Mouse (Mus musculus): ENCODE results near the gene Cep89. TPM values are rescaled to one million over a fixed set of nuclear protein-coding genes. Genes with fewer than 3 reads are reported as not detected.

Gene Cep89
- polyA plus RNA-seq, 1 experiment from 2014 or later = 52.3 TPM

- Histone ChIP-seq H3K4me3 (no peak overlapping the region), H3K27me3 (no peaks in the 10 kb centered on the region), H3K9me3 (replicated peaks) (no peaks in the 10 kb centered on the region), H3K4me2 (no peak overlapping the region), H3K36me3 (ENCODE audit: poor library complexity, severe bottlenecking) (no peaks in the 10 kb centered on the region), H3K9ac (no peak overlapping the region), H3K27ac (no peak overlapping the region), H3K4me1 (no peaks in the 10 kb centered on the region)
- 9% methylated on average over 14 of the region's 14 CpGs for WGBS
- no peak for ATAC-seq
Observed at GRCm38 (mm10) chr7:35371096-35371495, 25.7 kb upstream of the Cep89 start.

GRCm38 (mm10) chr7:35372483-35373017 is 24.3 kb upstream of the Cep89 start:
- Histone ChIP-seq H3K4me3 (no peak overlapping the region), H3K4me1 (no peaks in the 10 kb centered on the region), H3K27ac (no peak overlapping the region), H3K36me3 (ENCODE audit: poor library complexity, severe bottlenecking) (no peaks in the 10 kb centered on the region), H3K27me3 (no peaks in the 10 kb centered on the region), H3K4me2 (no peak overlapping the region), H3K9ac (no peak overlapping the region), H3K9me3 (replicated peaks) (no peaks in the 10 kb centered on the region)
- 94% methylated on average over 14 of the region's 14 CpGs for WGBS
- ATAC-seq = no peak

GRCm38 (mm10) chr7:35373146-35373989 is 23.5 kb upstream of the Cep89 start:
- Histone ChIP-seq H3K4me2 (no peak overlapping the region), H3K4me3 (no peak overlapping the region), H3K27ac (no peak overlapping the region), H3K4me1 (no peaks in the 10 kb centered on the region), H3K36me3 (ENCODE audit: poor library complexity, severe bottlenecking) (no peaks in the 10 kb centered on the region), H3K27me3 (no peaks in the 10 kb centered on the region), H3K9me3 (replicated peaks) (no peaks in the 10 kb centered on the region), H3K9ac (no peak overlapping the region)
- 67% methylated on average over 16 of the region's 16 CpGs for WGBS
- no peak for ATAC-seq

DNA sequence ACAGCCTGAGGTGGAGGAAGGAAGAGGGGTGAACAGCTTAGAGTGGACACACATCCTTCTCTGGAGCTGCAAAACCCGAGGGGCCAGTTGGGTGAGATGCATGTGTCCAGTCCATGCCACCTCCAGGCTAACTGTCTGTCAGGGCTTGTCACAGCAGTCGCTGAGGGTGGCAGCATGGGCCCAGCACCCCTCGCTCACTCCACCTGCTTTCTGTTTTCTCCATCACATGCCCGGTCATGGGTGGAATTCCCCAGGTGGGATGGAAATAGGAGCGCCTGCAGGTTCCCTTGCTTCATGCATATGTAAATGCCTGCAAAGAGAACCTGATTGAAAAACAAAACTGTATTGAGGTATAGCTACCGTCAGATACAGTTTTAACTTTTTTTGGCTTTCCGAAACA is 22.6 kb upstream of the Cep89 start:
- Histone ChIP-seq H3K36me3 (ENCODE audit: poor library complexity, severe bottlenecking) (no peaks in the 10 kb centered on the region), H3K27ac (no peak overlapping the region), H3K27me3 (no peaks in the 10 kb centered on the region), H3K4me3 (no peak overlapping the region), H3K4me2 (no peak overlapping the region), H3K9me3 (replicated peaks) (no peaks in the 10 kb centered on the region), H3K9ac (no peak overlapping the region), H3K4me1 (no peaks in the 10 kb centered on the region)
- 92% methylated on average over 7 of the region's 7 CpGs for WGBS
- ATAC-seq = no peak

DNA sequence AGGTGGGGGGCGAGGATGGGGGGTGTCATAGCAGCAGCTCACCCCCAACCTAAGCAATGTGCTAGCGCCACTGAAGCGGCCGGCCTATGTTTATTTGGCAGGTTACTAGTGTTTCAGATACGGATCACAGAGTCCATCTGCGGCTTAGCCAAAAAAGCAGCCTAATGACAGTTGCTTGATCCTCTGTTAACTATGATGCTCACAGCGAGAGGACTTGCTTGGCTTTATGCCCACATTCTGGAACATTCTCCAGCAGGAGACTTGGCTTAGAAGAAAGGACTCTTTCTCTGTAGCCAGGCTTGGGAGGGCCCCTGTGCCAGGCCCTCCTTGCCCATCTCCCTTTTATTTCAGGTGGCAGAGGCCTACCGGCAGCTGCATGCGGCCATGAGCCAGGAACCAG is 20.2 kb upstream of the Cep89 start:
- ATAC-seq = no peak
- Histone ChIP-seq H3K27me3 (no peaks in the 10 kb centered on the region), H3K4me1 (no peaks in the 10 kb centered on the region), H3K9me3 (replicated peaks) (no peaks in the 10 kb centered on the region), H3K9ac (0 out of 2 replicates have a peak overlapping the region, but pooled peaks have one; percentile 16), H3K36me3 (ENCODE audit: poor library complexity, severe bottlenecking) (no peaks in the 10 kb centered on the region), H3K4me3 (no peak overlapping the region), H3K4me2 (no peak overlapping the region), H3K27ac (no peak overlapping the region)
- 74% methylated on average over 9 of the region's 9 CpGs for WGBS

GRCm38 (mm10) chr7:35379492-35380119 is 17.2 kb upstream of the Cep89 start:
- H3K36me3 ChIP-seq (ENCODE audit: poor library complexity, severe bottlenecking) = no peaks in the 10 kb centered on the region
- no peak overlapping the region for H3K4me3 ChIP-seq
- 0 out of 2 replicates have a peak overlapping the region, but pooled peaks have one; percentile 18 for H3K4me2 ChIP-seq
- H3K27me3 ChIP-seq = no peaks in the 10 kb centered on the region
- H3K9ac ChIP-seq = no peak overlapping the region
- H3K27ac ChIP-seq = no peak overlapping the region
- WGBS = 48% methylated on average over 16 of the region's 16 CpGs
- no peak for ATAC-seq
- no peaks in the 10 kb centered on the region for H3K9me3 ChIP-seq (replicated peaks)
- H3K4me1 ChIP-seq = no peaks in the 10 kb centered on the region

- H3K9me3 ChIP-seq (replicated peaks) = no peaks in the 10 kb centered on the region
- H3K9ac ChIP-seq = no peak overlapping the region
- no peaks in the 10 kb centered on the region for H3K36me3 ChIP-seq (ENCODE audit: poor library complexity, severe bottlenecking)
- H3K27ac ChIP-seq = no peak overlapping the region
- 89% methylated on average over 8 of the region's 8 CpGs for WGBS
- H3K27me3 ChIP-seq = no peaks in the 10 kb centered on the region
- H3K4me3 ChIP-seq = no peak overlapping the region
- ATAC-seq = no peak
- H3K4me1 ChIP-seq = no peaks in the 10 kb centered on the region
- H3K4me2 ChIP-seq = no peak overlapping the region
Observed at GRCm38 (mm10) chr7:35380351-35380750, 16.5 kb upstream of the Cep89 start.

DNA sequence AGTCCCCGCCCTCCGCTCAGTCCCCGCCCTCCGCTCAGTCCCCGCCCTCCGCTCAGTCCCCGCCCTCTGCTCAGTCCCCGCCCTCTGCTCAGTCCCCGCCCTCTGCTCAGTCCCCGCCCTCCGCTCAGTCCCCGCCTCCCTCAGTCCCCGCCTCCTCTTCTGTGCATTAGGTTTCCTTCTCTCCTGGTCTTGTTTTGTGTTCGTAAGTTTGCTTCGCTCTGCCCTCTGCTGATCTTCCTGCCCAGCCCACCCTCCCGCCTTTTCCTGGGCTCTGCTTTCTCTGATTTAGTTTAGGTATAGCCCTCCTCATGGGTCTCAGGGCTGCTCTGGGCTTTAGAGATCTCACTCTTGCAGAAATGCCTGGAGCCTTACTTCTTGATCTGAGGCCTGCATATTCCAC is 15.0 kb upstream of the Cep89 start:
- ATAC-seq = no peak
- 52% methylated on average over 14 of the region's 16 CpGs for WGBS
- H3K4me2 ChIP-seq = no peak overlapping the region
- H3K4me3 ChIP-seq = no peak overlapping the region
- H3K9ac ChIP-seq = no peak overlapping the region
- H3K36me3 ChIP-seq (ENCODE audit: poor library complexity, severe bottlenecking) = no peaks in the 10 kb centered on the region
- H3K4me1 ChIP-seq = no peaks in the 10 kb centered on the region
- H3K27ac ChIP-seq = no peak overlapping the region
- no peaks in the 10 kb centered on the region for H3K27me3 ChIP-seq
- H3K9me3 ChIP-seq (replicated peaks) = no peaks in the 10 kb centered on the region

DNA sequence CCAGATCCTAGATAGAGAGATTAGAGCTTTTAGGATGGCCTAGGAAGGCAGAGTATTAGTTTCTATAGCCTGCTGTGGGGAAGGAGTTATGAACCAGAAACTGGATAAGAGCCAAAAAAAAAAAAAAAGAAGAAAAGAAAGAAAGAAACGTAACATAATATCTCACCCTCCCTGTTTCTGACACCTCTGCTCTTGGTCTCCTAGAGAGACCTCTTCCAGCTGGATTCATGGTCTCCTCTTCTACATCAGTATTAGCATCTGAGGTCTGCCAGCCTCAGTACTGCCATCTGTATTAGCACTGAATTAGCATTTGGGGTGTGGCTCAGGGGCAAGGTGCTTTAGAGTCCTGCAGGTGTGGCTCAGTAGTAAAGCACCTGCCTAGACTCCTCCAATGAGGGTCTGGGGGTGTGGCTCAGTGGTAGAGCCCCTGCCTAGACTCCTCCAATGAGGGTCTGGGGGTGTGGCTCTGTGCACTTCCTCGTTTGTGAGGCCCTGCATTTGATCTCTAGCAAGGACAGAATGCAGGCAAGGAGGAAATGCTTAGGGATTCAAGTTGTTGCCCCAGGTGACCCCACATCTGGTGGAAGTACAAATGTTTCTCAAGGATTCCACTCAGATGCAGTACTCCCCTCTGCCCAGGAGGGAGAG is 14.0 kb upstream of the Cep89 start:
- H3K27ac ChIP-seq = no peak overlapping the region
- 54% methylated on average over 2 of the region's 2 CpGs for WGBS
- H3K9ac ChIP-seq = no peak overlapping the region
- no peaks in the 10 kb centered on the region for H3K36me3 ChIP-seq (ENCODE audit: poor library complexity, severe bottlenecking)
- no peak for ATAC-seq
- no peaks in the 10 kb centered on the region for H3K27me3 ChIP-seq
- H3K9me3 ChIP-seq (replicated peaks) = no peaks in the 10 kb centered on the region
- H3K4me1 ChIP-seq = no peaks in the 10 kb centered on the region
- no peak overlapping the region for H3K4me2 ChIP-seq
- H3K4me3 ChIP-seq = no peak overlapping the region

DNA sequence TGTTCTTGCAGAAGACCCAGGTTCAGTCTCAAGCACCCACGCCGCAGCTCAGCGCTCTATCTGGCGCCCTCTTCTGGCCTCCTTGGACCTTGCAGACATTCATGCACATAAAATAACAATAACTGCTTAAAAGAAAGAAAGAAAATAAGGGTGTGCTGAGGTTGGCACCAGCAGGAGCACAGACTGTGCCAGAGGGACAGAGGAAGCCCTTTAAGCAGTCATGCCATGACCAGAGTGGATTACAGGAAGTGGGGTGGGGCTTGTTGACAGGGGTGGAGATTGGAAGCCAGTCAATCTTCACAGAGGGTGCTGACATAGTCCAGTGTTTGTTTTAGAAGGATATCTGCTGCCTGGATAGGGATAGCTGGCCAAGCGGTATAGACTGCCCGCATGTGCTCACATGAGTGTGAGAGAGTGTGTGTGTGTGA is 10.3 kb upstream of the Cep89 start:
- Histone ChIP-seq H3K9me3 (replicated peaks) (no peaks in the 10 kb centered on the region), H3K27ac (no peak overlapping the region), H3K4me3 (no peak overlapping the region), H3K4me1 (no peaks in the 10 kb centered on the region), H3K9ac (no peak overlapping the region), H3K27me3 (no peaks in the 10 kb centered on the region), H3K4me2 (no peak overlapping the region), H3K36me3 (ENCODE audit: poor library complexity, severe bottlenecking) (no peaks in the 10 kb centered on the region)
- no peak for ATAC-seq
- whole genome bisulfite sequencing = 65% methylated on average over 6 of the region's 6 CpGs

- Histone ChIP-seq H3K9ac (no peak overlapping the region), H3K4me2 (no peak overlapping the region), H3K4me1 (no peaks in the 10 kb centered on the region), H3K9me3 (replicated peaks) (no peaks in the 10 kb centered on the region), H3K27me3 (no peaks in the 10 kb centered on the region), H3K4me3 (no peak overlapping the region), H3K36me3 (ENCODE audit: poor library complexity, severe bottlenecking) (peaks cover 13% of the 10 kb centered on the region), H3K27ac (no peak overlapping the region)
- WGBS = 83% methylated on average over 6 of the region's 6 CpGs
- no peak for ATAC-seq
Observed at GRCm38 (mm10) chr7:35388694-35389093, 8.1 kb upstream of the Cep89 start.

GRCm38 (mm10) chr7:35392935-35393334 is 3.9 kb upstream of the Cep89 start:
- no peak for ATAC-seq
- Histone ChIP-seq H3K4me3 (no peak overlapping the region), H3K9me3 (replicated peaks) (no peaks in the 10 kb centered on the region), H3K4me2 (no peak overlapping the region), H3K36me3 (ENCODE audit: poor library complexity, severe bottlenecking) (peaks cover 25% of the 10 kb centered on the region), H3K4me1 (peaks cover 17% of the 10 kb centered on the region), H3K27me3 (no peaks in the 10 kb centered on the region), H3K27ac (no peak overlapping the region), H3K9ac (no peak overlapping the region)
- 67% methylated on average over 5 of the region's 5 CpGs for WGBS

Data from forebrain, embryonic 13.5 days (tissue).